Mouse (Mus musculus) midbrain, embryonic 11.5 days (tissue): Measurements from ENCODE around the gene Trim56. TPM values are rescaled to one million over a fixed set of nuclear protein-coding genes. Genes with fewer than 3 reads are reported as not detected.

ENCODE experiments used
- ATAC-seq: fragments of 200-750 bp; cut with Nextera tagmentation; 2 replicates; pipeline ENCODE4 v1.8.0; 2017; ENCODE audit warnings: moderate TSS enrichment, moderate library complexity; ENCODE audit not compliant: low FRiP score
- DNase-seq: peaks from one replicate; pipeline ENCODE4 v3.0.0; 2015; ENCODE audit warnings: low spot score; ENCODE audit errors: missing footprints
- H3K27ac ChIP-seq: fragments of 300-500 bp; sonication (generic); 2 replicates; pipeline ENCODE4 v1.5.1; 2014; ENCODE audit warnings: low read depth, low read length
- H3K27me3 ChIP-seq: fragments of 300-500 bp; sonication (generic); 2 replicates; pipeline ENCODE4 v1.6.1; 2014; ENCODE audit warnings: mild to moderate bottlenecking, low read length, moderate library complexity, mixed read lengths; ENCODE audit not compliant: control insufficient read depth, insufficient read depth
- H3K36me3 ChIP-seq: fragments of 300-500 bp; sonication (generic); 2 replicates; pipeline ENCODE4 v1.6.1; 2014; ENCODE audit warnings: mild to moderate bottlenecking, low read length, moderate library complexity, mixed read lengths; ENCODE audit not compliant: control insufficient read depth, insufficient read depth
- H3K4me1 ChIP-seq: fragments of 300-500 bp; sonication (generic); 2 replicates; pipeline ENCODE4 v1.6.1; 2014; ENCODE audit warnings: low read length; ENCODE audit not compliant: control insufficient read depth, insufficient read depth
- H3K4me2 ChIP-seq: fragments of 300-500 bp; sonication (generic); 2 replicates; pipeline ENCODE4 v1.6.1; 2014; ENCODE audit warnings: mild to moderate bottlenecking, moderate library complexity
- H3K4me3 ChIP-seq: fragments of 300-500 bp; sonication (generic); 2 replicates; pipeline ENCODE4 v1.5.1; 2014; ENCODE audit warnings: low read depth, low read length
- H3K9ac ChIP-seq: fragments of 300-500 bp; sonication (generic); 2 replicates; pipeline ENCODE4 v1.6.1; 2014; ENCODE audit warnings: low read length
- H3K9me3 ChIP-seq: fragments of 300-500 bp; sonication (generic); 2 replicates; pipeline ENCODE4 v1.6.1; 2016; ENCODE audit warnings: low read length; ENCODE audit not compliant: control insufficient read depth
- WGBS: fragments of 180-500 bp; shearing (Covaris S2); extraction: QIAGEN DNeasy Blood & Tissue Kit; methylation state at CpG from one replicate; pipeline ENCODE4 v1.1.7; 2014; 5-methylcytosine and 5-hydroxymethylcytosine counted together
- polyA plus RNA-seq: library from polyadenylated mRNA; unstranded; fragments of >200 nt; fragmentation: Nextera tagmentation; extraction: Ambion mirVana; gene quantifications from 2 replicates; pipeline ENCODE4 v1.2.1, GENCODE M21; 2014

The Trim56 gene
- polyA plus RNA-seq, 1 experiment from 2014 or later, result 4.5 TPM

- H3K27me3 ChIP-seq, result no peaks in the 10 kb centered on the region
- no peaks in the 10 kb centered on the region for H3K36me3 ChIP-seq
- H3K4me2 ChIP-seq, result no peak overlapping the region
- ATAC-seq (no peak), DNase-seq (peak; percentile 68)
- no peaks in the 10 kb centered on the region for H3K9me3 ChIP-seq
- H3K4me3 ChIP-seq, result no peak overlapping the region
- H3K27ac ChIP-seq, result no peak overlapping the region
- no peaks in the 10 kb centered on the region for H3K4me1 ChIP-seq
- no peak overlapping the region for H3K9ac ChIP-seq
- WGBS, result 93% methylated on average over 8 of the region's 8 CpGs
Observed at GRCm38 (mm10) chr5:137087410-137087809, 28.6 kb downstream of the Trim56 start.

- DNase-seq, result no peak
- Histone ChIP-seq H3K4me3 (no peak overlapping the region), H3K36me3 (no peaks in the 10 kb centered on the region), H3K9ac (no peak overlapping the region), H3K27ac (no peak overlapping the region), H3K4me1 (no peaks in the 10 kb centered on the region), H3K4me2 (no peak overlapping the region), H3K27me3 (no peaks in the 10 kb centered on the region), H3K9me3 (no peaks in the 10 kb centered on the region)
- ATAC-seq, result no peak
- WGBS, result 91% methylated on average over 3 of the region's 3 CpGs
Observed at GRCm38 (mm10) chr5:137085731-137086130, 30.3 kb downstream of the Trim56 start.

- Histone ChIP-seq H3K36me3 (no peaks in the 10 kb centered on the region), H3K27me3 (no peaks in the 10 kb centered on the region), H3K9me3 (no peaks in the 10 kb centered on the region), H3K27ac (no peak overlapping the region), H3K4me2 (no peak overlapping the region), H3K9ac (no peak overlapping the region), H3K4me1 (no peaks in the 10 kb centered on the region), H3K4me3 (no peak overlapping the region)
- 89% methylated on average over 6 of the region's 6 CpGs for WGBS
- ATAC-seq (no peak), DNase-seq (no peak)
Observed at GRCm38 (mm10) chr5:137085021-137085420, 31.0 kb downstream of the Trim56 start.

GRCm38 (mm10) chr5:137083051-137083450 is 33.0 kb downstream of the Trim56 start:
- Histone ChIP-seq H3K9me3 (no peaks in the 10 kb centered on the region), H3K4me1 (no peaks in the 10 kb centered on the region), H3K27ac (no peak overlapping the region), H3K9ac (no peak overlapping the region), H3K4me3 (no peak overlapping the region), H3K4me2 (no peak overlapping the region), H3K27me3 (no peaks in the 10 kb centered on the region), H3K36me3 (no peaks in the 10 kb centered on the region)
- ATAC-seq, result no peak
- DNase-seq, result no peak
- 82% methylated on average over 4 of the region's 4 CpGs for WGBS

- 68% methylated on average over 5 of the region's 5 CpGs for WGBS
- Histone ChIP-seq H3K27me3 (no peaks in the 10 kb centered on the region), H3K4me1 (no peaks in the 10 kb centered on the region), H3K4me2 (no peak overlapping the region), H3K4me3 (no peak overlapping the region), H3K27ac (no peak overlapping the region), H3K9me3 (no peaks in the 10 kb centered on the region), H3K36me3 (no peaks in the 10 kb centered on the region), H3K9ac (no peak overlapping the region)
- ATAC-seq, result no peak
- DNase-seq, result no peak
Observed at GRCm38 (mm10) chr5:137079849-137080248, 36.2 kb downstream of the Trim56 start.

GRCm38 (mm10) chr5:137078616-137079015 is 37.4 kb downstream of the Trim56 start:
- H3K4me3 ChIP-seq, result no peak overlapping the region
- peaks cover 3% of the 10 kb centered on the region; the same call in 1 of the 2 replicates for H3K4me1 ChIP-seq
- WGBS, result 68% methylated on average over 6 of the region's 6 CpGs
- no peaks in the 10 kb centered on the region for H3K27me3 ChIP-seq
- DNase-seq, result no peak
- no peak overlapping the region for H3K27ac ChIP-seq
- no peak overlapping the region for H3K9ac ChIP-seq
- H3K36me3 ChIP-seq, result no peaks in the 10 kb centered on the region
- no peak for ATAC-seq
- H3K4me2 ChIP-seq, result no peak overlapping the region
- H3K9me3 ChIP-seq, result no peaks in the 10 kb centered on the region

GRCm38 (mm10) chr5:137078041-137078440 is 38.0 kb downstream of the Trim56 start:
- Histone ChIP-seq H3K4me3 (no peak overlapping the region), H3K9me3 (no peaks in the 10 kb centered on the region), H3K9ac (no peak overlapping the region), H3K36me3 (no peaks in the 10 kb centered on the region), H3K4me1 (peaks cover 3% of the 10 kb centered on the region; the same call in 1 of the 2 replicates), H3K4me2 (no peak overlapping the region), H3K27me3 (no peaks in the 10 kb centered on the region), H3K27ac (no peak overlapping the region)
- WGBS, result 86% methylated on average over 14 of the region's 14 CpGs
- no peak for DNase-seq
- no peak for ATAC-seq

GRCm38 (mm10) chr5:137077187-137077586 is 38.8 kb downstream of the Trim56 start:
- DNase-seq (no peak), ATAC-seq (no peak)
- no peak overlapping the region for H3K9ac ChIP-seq
- no peaks in the 10 kb centered on the region for H3K9me3 ChIP-seq
- no peaks in the 10 kb centered on the region for H3K27me3 ChIP-seq
- H3K4me3 ChIP-seq, result no peak overlapping the region
- H3K27ac ChIP-seq, result no peak overlapping the region
- no peaks in the 10 kb centered on the region for H3K36me3 ChIP-seq
- H3K4me2 ChIP-seq, result no peak overlapping the region
- WGBS, result 94% methylated on average over 7 of the region's 7 CpGs
- peaks cover 3% of the 10 kb centered on the region; the same call in 1 of the 2 replicates for H3K4me1 ChIP-seq

- Histone ChIP-seq H3K4me1 (peaks cover 3% of the 10 kb centered on the region; the same call in 1 of the 2 replicates), H3K4me2 (no peak overlapping the region), H3K27me3 (no peaks in the 10 kb centered on the region), H3K36me3 (no peaks in the 10 kb centered on the region), H3K9me3 (no peaks in the 10 kb centered on the region), H3K9ac (no peak overlapping the region), H3K4me3 (no peak overlapping the region), H3K27ac (no peak overlapping the region)
- ATAC-seq (no peak), DNase-seq (no peak)
- 52% methylated on average over 12 of the region's 12 CpGs for WGBS
Observed at GRCm38 (mm10) chr5:137076191-137076930, 39.6 kb downstream of the Trim56 start.
